Mouse (Mus musculus) retina, postnatal 7 days (tissue): ENCODE results near the gene 1700001C19Rik.

Source experiments
- DNase-seq: peaks from one replicate; pipeline ENCODE4 v3.0.0-alpha.2; 2012; ENCODE audit warnings: low read depth, low spot score

1700001C19Rik gene

DNA sequence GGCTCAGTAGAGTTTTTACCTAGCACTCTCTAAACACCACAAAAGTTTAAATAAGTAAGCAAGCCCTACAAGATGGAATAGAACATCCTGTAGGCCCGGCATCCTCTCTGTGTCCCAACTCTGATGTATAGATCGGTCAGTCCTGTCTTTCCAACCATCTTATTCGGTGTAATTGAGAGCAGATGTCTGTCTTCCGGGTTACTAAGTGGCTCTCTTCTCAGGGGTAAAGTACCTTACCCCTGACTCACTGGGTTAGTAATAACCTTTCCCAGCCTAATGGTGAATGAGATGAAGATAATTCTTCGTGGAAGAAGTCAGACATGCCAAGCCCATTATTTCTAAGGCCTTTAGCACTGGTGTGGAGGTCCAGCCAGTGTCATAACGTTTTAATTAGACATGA, 63.2 kb downstream of the 1700001C19Rik start:
- no peak for DNase-seq

DNA sequence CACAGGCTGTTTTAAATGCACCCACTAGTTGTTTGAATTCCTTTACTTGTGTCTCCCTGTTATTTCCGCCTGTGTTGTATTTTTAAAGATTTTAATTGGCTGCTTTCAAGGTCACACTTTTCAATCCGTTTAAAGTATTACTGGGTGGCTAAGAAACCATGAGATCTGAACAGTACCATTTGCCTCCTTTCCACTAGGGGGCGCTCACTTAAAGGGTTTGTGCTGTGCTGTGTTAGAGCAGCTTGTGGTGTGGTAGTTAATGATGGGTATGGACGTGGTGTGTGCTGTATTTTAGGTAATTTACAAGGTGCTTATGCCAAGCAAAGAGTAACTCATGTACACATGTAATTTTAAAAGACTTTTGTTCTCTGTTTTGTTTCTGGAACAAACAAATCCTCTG, 65.7 kb downstream of the 1700001C19Rik start:
- DNase-seq = peak; percentile 82

DNA sequence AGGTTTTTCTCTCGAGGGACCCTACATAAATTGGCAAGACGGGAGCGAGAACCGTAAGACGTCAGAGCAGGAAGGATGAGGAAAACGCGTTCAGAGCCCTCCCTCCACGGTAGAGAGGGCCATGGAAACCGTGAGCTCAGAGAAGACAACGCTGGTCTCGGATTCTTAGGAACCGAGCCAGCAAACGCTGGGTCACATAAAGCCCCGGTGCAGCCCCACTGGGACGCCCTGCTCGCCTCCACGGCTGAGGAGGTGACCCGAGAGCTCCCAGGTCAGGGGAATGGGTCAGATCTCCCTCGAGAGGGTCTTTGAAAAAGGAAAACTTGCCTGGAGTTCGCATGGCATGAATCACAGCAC, 68.1 kb downstream of the 1700001C19Rik start:
- DNase-seq = no peak

DNA sequence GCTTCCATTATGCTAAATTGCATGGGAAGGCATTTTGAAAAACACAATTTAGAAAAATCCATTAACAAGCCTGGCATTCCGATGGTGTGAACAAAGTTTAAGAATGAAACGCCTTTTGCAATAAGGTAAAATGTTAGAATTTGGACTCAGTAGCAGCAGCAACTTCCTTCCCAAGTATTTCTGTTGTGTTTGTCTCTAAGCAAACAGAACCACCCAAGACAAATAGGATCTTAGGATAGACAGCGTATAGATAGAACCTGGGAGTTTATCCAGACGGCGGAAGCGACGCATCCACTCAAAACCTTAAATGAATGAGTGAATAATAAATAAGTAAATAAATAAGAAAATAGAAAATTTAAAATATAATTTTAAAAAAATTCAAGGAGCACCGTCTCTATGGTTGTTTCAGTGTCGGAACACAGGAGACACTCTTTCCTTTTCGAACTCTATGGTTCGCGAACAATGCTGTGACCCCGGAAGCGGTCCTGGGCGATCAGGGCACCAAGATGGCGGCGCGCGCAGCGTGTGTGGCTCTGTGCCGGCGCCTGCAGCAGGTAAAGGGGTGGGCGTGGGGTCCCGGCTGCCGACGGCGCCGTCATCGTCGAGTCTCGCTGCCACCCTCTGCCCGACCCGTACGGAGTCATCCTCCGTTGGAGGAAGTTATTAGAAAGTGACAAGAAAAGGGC, 68.6 kb downstream of the 1700001C19Rik start, which contains the start of gene Mrps10:
Gene Mrps10 (plus strand): TSS at position 487 of the 686 bp plus-strand sequence.
- DNase-seq = peak; percentile 83
